Mouse (Mus musculus): ENCODE data around the gene Nsun2. TPM values are rescaled to one million over a fixed set of nuclear protein-coding genes. Genes with fewer than 3 reads are reported as not detected.
"Not testable (repeated sequence)": the region's sequence is repeated elsewhere in the genome, so short reads cannot be mapped to it uniquely, and the experiment has no call there.

Gene Nsun2
- polyA plus RNA-seq, 1 experiment from 2014 or later = 82.8 TPM

DNA sequence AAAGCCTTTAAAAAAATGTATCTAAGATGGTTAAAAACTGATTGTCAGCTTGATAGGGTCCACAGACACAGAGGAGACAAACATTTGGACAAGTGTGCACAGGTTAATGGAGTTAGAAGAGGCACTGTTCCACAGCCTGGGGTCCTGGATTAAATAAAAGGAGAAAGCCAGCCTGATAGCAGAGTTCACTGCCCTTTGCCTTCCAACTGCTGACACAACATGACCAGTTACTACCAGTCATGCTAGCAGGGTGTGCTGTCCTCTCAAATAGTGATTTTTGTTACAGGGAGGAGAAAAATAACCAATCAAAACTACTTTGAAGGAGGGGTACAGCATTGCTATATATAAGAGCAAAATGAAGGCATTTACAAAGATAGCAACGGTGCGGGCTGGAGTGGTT lies 63.0 kb downstream of the Nsun2 start:
- Histone ChIP-seq H3K4me1 (ENCODE audit: control insufficient read depth, insufficient read depth, low read length) (no peaks in the 10 kb centered on the region), H3K36me3 (ENCODE audit: control insufficient read depth, insufficient read depth, low read length) (no peaks in the 10 kb centered on the region), H3K4me3 (replicated peaks; ENCODE audit: low read depth, low read length) (no peak overlapping the region), H3K27ac (replicated peaks; ENCODE audit: low read depth, low read length) (no peak overlapping the region), H3K27me3 (ENCODE audit: control insufficient read depth, insufficient read depth, low read length) (no peaks in the 10 kb centered on the region), H3K4me2 (ENCODE audit: low read length) (no peak overlapping the region), H3K9me3 (ENCODE audit: control insufficient read depth, low read length) (no peaks in the 10 kb centered on the region), H3K9ac (replicated peaks; ENCODE audit: low read length) (no peak overlapping the region)
- ATAC-seq (ENCODE audit: low FRiP score, low TSS enrichment) = no peak
- no peak for DNase-seq
- 94% methylated on average over 2 of the region's 2 CpGs for WGBS

DNA sequence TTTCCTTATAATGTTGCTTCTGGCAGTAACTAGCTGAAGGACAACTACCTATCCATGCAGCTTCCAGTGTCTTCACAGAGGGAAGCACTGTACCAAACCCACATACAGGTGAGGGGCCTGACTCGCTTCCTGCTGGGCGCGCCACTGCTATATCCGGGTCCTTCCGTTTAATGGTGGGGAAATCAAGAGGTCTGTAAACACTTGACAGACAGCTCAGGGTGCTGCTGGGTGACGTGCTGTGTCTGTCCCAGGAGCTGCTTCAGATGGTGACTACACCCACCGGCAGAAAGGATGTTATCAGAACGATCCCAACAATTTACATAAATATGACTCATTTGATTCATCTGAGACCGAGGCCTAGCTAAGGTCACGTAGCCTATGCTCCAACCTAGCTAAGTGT lies 65.3 kb downstream of the Nsun2 start:
- H3K36me3 ChIP-seq (ENCODE audit: control insufficient read depth, insufficient read depth, low read length) = no peaks in the 10 kb centered on the region
- H3K27me3 ChIP-seq (ENCODE audit: control insufficient read depth, insufficient read depth, low read length) = no peaks in the 10 kb centered on the region
- H3K27ac ChIP-seq (replicated peaks; ENCODE audit: low read depth, low read length) = no peak overlapping the region
- H3K9ac ChIP-seq (replicated peaks; ENCODE audit: low read length) = no peak overlapping the region
- DNase-seq (no peak), ATAC-seq (ENCODE audit: low FRiP score, low TSS enrichment) (no peak)
- no peaks in the 10 kb centered on the region for H3K4me1 ChIP-seq (ENCODE audit: control insufficient read depth, insufficient read depth, low read length)
- H3K9me3 ChIP-seq (ENCODE audit: control insufficient read depth, low read length) = no peaks in the 10 kb centered on the region
- H3K4me2 ChIP-seq (ENCODE audit: low read length) = no peak overlapping the region
- 91% methylated on average over 10 of the region's 10 CpGs for WGBS
- H3K4me3 ChIP-seq (replicated peaks; ENCODE audit: low read depth, low read length) = no peak overlapping the region

DNA sequence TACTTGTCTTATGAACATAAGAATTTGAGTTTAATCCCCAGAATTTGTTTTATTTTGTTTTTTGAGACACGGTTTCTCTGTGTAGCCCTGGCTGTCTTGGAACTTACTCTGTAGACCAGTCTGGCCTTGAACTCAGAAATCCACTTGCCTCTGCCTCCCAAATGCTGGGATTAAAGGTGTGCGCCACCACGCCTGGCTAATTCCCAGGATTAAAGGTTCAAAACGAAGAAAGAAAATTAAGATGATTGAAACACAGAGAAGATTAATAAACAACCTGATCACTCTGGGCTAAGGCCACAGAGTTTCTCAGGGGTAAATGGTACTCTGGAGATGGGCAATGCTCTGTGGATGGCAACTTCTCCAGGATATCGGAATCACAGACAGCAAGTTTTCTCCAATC lies 67.3 kb downstream of the Nsun2 start:
- not testable (repeated sequence) for H3K27me3 ChIP-seq (ENCODE audit: control insufficient read depth, insufficient read depth, low read length); H3K27ac ChIP-seq (replicated peaks; ENCODE audit: low read depth, low read length); DNase-seq; H3K9me3 ChIP-seq (ENCODE audit: control insufficient read depth, low read length); H3K4me3 ChIP-seq (replicated peaks; ENCODE audit: low read depth, low read length); ATAC-seq (ENCODE audit: low FRiP score, low TSS enrichment); H3K4me2 ChIP-seq (ENCODE audit: low read length); H3K9ac ChIP-seq (replicated peaks; ENCODE audit: low read length); H3K4me1 ChIP-seq (ENCODE audit: control insufficient read depth, insufficient read depth, low read length); H3K36me3 ChIP-seq (ENCODE audit: control insufficient read depth, insufficient read depth, low read length)
- 87% methylated on average over 5 of the region's 5 CpGs for WGBS

DNA sequence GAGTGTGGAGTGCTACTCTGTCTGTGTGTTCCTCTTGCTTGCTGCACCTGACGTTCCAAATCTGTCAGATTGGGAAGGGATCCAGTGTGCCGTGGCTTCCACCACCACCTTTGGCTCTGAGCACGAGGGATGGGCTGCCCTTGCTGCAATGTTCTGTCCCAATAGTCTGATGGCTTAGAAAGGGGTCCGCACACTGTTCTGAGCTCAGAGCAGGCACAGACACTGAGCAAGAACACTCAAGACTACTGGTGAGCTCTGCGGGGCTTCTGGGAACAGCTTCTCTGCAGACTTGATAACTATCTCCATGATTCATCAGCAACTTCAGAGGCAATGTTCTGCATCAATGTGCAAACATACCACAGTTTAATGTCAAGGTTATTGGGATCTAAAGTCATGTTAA lies 67.8 kb downstream of the Nsun2 start:
- H3K4me1 ChIP-seq (ENCODE audit: control insufficient read depth, insufficient read depth, low read length) = no peaks in the 10 kb centered on the region
- 91% methylated on average over 5 of the region's 5 CpGs for WGBS
- ATAC-seq (ENCODE audit: low FRiP score, low TSS enrichment) (no peak), DNase-seq (no peak)
- H3K9ac ChIP-seq (replicated peaks; ENCODE audit: low read length) = no peak overlapping the region
- H3K36me3 ChIP-seq (ENCODE audit: control insufficient read depth, insufficient read depth, low read length) = no peaks in the 10 kb centered on the region
- H3K4me2 ChIP-seq (ENCODE audit: low read length) = no peak overlapping the region
- no peak overlapping the region for H3K27ac ChIP-seq (replicated peaks; ENCODE audit: low read depth, low read length)
- no peak overlapping the region for H3K4me3 ChIP-seq (replicated peaks; ENCODE audit: low read depth, low read length)
- no peaks in the 10 kb centered on the region for H3K9me3 ChIP-seq (ENCODE audit: control insufficient read depth, low read length)
- no peaks in the 10 kb centered on the region for H3K27me3 ChIP-seq (ENCODE audit: control insufficient read depth, insufficient read depth, low read length)

DNA sequence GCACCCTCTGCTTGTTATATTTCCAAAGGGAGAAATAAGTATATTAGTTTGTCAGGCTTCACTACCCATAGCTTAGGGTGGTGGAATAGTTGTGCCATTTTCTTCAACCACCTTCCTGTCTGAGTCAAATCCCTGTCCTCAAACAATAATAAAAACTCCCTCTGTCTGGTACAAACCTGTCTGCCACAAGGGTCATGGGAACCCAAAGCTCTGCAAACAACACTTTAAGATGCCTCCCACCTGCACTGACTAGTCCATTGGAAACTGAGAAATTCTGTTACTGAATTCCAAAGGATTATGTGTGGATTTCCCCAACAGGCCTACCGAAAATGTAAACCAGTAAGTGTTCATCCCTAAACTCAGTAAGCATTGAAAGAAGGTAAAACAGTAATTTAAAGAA lies 71.1 kb downstream of the Nsun2 start:
- H3K4me1 ChIP-seq (ENCODE audit: control insufficient read depth, insufficient read depth, low read length) = no peaks in the 10 kb centered on the region
- no peak for ATAC-seq (ENCODE audit: low FRiP score, low TSS enrichment)

DNA sequence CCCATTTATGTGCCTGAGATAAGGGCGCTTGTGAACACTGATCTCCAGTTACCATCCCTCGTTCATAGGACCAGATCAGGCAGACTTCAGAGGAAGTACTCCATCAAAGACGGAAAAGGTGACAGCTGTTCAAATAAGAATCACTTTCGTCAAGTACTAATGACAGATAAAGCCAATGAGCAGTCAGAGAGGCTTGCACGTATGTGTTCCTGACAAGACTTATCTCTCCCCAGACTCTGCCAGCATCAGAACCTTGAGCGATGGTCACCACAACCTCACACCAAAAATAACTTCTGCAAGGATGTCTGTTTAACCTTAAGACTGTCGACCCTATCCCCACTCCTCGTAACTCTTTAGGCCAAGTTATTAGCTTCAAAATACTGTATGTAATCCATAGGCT lies 75.2 kb downstream of the Nsun2 start:
- Histone ChIP-seq H3K4me1 (ENCODE audit: control insufficient read depth, insufficient read depth, low read length) (peaks cover 11% of the 10 kb centered on the region), H3K27me3 (ENCODE audit: control insufficient read depth, insufficient read depth, low read length) (no peaks in the 10 kb centered on the region), H3K36me3 (ENCODE audit: control insufficient read depth, insufficient read depth, low read length) (peaks cover 6% of the 10 kb centered on the region), H3K9ac (replicated peaks; ENCODE audit: low read length) (no peak overlapping the region), H3K9me3 (ENCODE audit: control insufficient read depth, low read length) (no peaks in the 10 kb centered on the region), H3K4me3 (replicated peaks; ENCODE audit: low read depth, low read length) (no peak overlapping the region), H3K4me2 (ENCODE audit: low read length) (no peak overlapping the region), H3K27ac (replicated peaks; ENCODE audit: low read depth, low read length) (no peak overlapping the region)
- 92% methylated on average over 8 of the region's 8 CpGs for WGBS
- no peak for ATAC-seq (ENCODE audit: low FRiP score, low TSS enrichment)
- no peak for DNase-seq

More for the DNA sequence above, 71.1 kb downstream of the Nsun2 start:
- Histone ChIP-seq H3K27ac (replicated peaks; ENCODE audit: low read depth, low read length) (no peak overlapping the region), H3K36me3 (ENCODE audit: control insufficient read depth, insufficient read depth, low read length) (no peaks in the 10 kb centered on the region), H3K4me2 (ENCODE audit: low read length) (no peak overlapping the region), H3K4me3 (replicated peaks; ENCODE audit: low read depth, low read length) (no peak overlapping the region), H3K9ac (replicated peaks; ENCODE audit: low read length) (no peak overlapping the region), H3K9me3 (ENCODE audit: control insufficient read depth, low read length) (no peaks in the 10 kb centered on the region), H3K27me3 (ENCODE audit: control insufficient read depth, insufficient read depth, low read length) (no peaks in the 10 kb centered on the region)
- DNase-seq = no peak
- WGBS = 86% methylated on average over 1 of the region's 1 CpGs

DNA sequence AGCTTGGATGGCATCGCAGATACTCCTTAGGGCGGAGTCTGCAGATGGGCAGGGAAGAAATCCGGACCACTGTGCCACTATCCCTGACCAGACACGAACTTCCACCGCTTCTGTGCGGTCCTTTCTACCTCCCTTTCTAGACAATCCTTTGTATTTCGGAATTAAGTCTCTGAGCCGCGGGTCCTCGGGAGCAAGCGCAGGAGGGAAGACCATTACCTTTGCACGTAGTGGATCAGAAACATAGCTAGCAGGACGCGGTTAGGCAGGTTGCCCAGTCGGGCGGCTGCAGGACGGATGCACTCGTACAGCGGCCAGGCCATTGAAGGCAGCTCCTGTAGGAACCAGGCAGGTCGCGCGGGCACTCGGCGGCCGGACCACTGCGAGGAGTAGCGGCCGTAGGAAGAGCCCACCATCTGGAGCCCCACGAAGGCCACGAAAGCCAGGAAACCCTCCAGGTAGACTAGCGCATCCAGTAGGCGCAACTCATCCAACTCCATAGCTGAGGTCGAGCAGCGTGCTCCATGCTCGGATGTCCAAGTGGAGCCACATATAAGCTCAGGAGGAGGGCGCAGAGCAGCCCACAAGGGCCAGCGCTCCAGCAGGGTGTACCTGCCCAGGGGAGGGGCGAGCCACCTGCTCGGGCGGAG lies 77.3 kb downstream of the Nsun2 start:
- no peak for DNase-seq
- H3K27ac ChIP-seq (replicated peaks; ENCODE audit: low read depth, low read length) = no peak overlapping the region
- peak overlapping the region; percentile 59 for H3K9ac ChIP-seq (replicated peaks; ENCODE audit: low read length)
- H3K36me3 ChIP-seq (ENCODE audit: control insufficient read depth, insufficient read depth, low read length) = peaks cover 27% of the 10 kb centered on the region
- no peaks in the 10 kb centered on the region for H3K9me3 ChIP-seq (ENCODE audit: control insufficient read depth, low read length)
- H3K4me2 ChIP-seq (ENCODE audit: low read length) = peak overlapping the region; percentile 95
- ATAC-seq (ENCODE audit: low FRiP score, low TSS enrichment) = no peak; the same call in 1 of the 2 replicates
- peaks cover 11% of the 10 kb centered on the region for H3K4me1 ChIP-seq (ENCODE audit: control insufficient read depth, insufficient read depth, low read length)
- H3K4me3 ChIP-seq (replicated peaks; ENCODE audit: low read depth, low read length) = peak overlapping the region; percentile 91
- H3K27me3 ChIP-seq (ENCODE audit: control insufficient read depth, insufficient read depth, low read length) = no peaks in the 10 kb centered on the region
- 0% methylated on average over 40 of the region's 40 CpGs for WGBS

DNA sequence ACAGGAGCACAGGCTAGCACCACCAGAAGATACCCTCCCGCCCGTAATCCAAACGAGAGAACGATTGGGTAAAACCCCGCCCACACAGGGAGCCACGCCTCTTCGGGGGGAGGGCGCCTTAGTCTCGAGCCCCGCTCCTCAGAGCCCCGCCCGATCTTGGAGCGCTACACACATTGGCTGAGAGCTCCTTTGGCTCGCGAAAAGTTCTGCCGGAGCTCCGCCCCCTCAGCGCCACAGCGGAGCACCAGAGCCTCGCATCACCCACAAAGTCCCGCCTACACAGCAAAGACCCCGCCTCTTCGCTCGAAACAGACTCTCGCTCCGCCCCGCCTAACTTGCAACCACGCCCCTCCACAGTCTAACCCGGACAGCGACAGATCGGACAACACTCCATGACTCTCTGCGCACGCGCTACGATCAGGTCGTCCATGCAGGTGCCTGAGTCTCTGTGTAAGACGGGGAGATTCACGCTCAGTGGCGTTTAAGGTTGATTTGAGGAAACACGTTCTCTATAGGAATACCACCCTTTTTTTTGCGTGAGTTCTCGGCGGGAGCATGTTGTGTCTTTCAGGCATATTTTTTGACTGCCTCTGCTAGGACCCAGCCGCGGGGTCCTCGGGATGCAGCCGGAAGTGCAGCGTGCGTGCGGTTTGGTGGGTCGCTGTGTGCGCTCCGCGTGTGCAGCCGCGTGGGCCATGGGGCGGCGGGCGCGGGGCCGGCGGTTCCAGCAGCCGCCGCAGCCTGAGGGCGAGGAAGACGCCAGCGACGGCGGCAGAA lies 78.0 kb downstream of the Nsun2 start, which contains the start of gene Srd5a1:
Srd5a1 (minus strand) TSS at position 45 of the 777 bp plus-strand sequence.
- DNase-seq (peak; percentile 99), ATAC-seq (ENCODE audit: low FRiP score, low TSS enrichment) (peak; percentile 98)
- H3K9ac ChIP-seq (replicated peaks; ENCODE audit: low read length) = peak within 1 kb of the TSS; percentile 69
- peaks cover 34% of the 10 kb centered on the region for H3K36me3 ChIP-seq (ENCODE audit: control insufficient read depth, insufficient read depth, low read length)
- WGBS = under 1% methylated on average over 69 of the region's 69 CpGs
- no peaks in the 10 kb centered on the region for H3K27me3 ChIP-seq (ENCODE audit: control insufficient read depth, insufficient read depth, low read length)
- H3K4me3 ChIP-seq (replicated peaks; ENCODE audit: low read depth, low read length) = peak within 1 kb of the TSS; percentile 91
- peak within 1 kb of the TSS; percentile 56 for H3K27ac ChIP-seq (replicated peaks; ENCODE audit: low read depth, low read length)
- peak within 1 kb of the TSS; percentile 95 for H3K4me2 ChIP-seq (ENCODE audit: low read length)
- H3K9me3 ChIP-seq (ENCODE audit: control insufficient read depth, low read length) = no peaks in the 10 kb centered on the region
- peaks cover 11% of the 10 kb centered on the region for H3K4me1 ChIP-seq (ENCODE audit: control insufficient read depth, insufficient read depth, low read length)

DNA sequence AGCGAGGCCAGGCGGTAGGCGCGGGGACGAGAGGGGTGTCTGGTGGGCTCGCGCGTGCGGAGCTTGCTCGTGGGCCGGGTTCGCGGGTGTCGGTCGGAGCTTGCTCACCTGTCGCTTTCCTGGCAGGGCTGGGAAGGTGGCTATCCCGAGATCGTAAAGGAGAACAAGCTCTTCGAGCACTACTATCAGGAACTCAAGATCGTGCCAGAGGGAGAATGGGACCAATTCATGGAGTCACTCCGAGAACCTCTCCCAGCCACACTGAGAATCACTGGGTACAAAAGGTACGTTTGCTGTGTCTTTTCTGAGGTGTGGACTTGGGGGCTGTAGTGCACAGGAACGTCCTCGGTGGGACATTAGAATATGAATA lies 78.6 kb downstream of the Nsun2 start:
- Histone ChIP-seq H3K4me3 (replicated peaks; ENCODE audit: low read depth, low read length) (peak overlapping the region; percentile 91), H3K27ac (replicated peaks; ENCODE audit: low read depth, low read length) (peak overlapping the region; percentile 56), H3K9me3 (ENCODE audit: control insufficient read depth, low read length) (no peaks in the 10 kb centered on the region), H3K4me2 (ENCODE audit: low read length) (peak overlapping the region; percentile 95), H3K9ac (replicated peaks; ENCODE audit: low read length) (peak overlapping the region; percentile 69), H3K36me3 (ENCODE audit: control insufficient read depth, insufficient read depth, low read length) (peaks cover 40% of the 10 kb centered on the region), H3K4me1 (ENCODE audit: control insufficient read depth, insufficient read depth, low read length) (peaks cover 11% of the 10 kb centered on the region), H3K27me3 (ENCODE audit: control insufficient read depth, insufficient read depth, low read length) (no peaks in the 10 kb centered on the region)
- ATAC-seq (ENCODE audit: low FRiP score, low TSS enrichment) = no peak
- under 1% methylated on average over 24 of the region's 24 CpGs for WGBS
- DNase-seq = no peak
